Mouse (Mus musculus): Measurements from ENCODE around the gene Epn2. TPM values are rescaled to one million over a fixed set of nuclear protein-coding genes. Genes with fewer than 3 reads are reported as not detected.

Gene Epn2
- 107 and 108 TPM in 2 replicates for polyA plus RNA-seq (2012; rRNA removed)

DNA sequence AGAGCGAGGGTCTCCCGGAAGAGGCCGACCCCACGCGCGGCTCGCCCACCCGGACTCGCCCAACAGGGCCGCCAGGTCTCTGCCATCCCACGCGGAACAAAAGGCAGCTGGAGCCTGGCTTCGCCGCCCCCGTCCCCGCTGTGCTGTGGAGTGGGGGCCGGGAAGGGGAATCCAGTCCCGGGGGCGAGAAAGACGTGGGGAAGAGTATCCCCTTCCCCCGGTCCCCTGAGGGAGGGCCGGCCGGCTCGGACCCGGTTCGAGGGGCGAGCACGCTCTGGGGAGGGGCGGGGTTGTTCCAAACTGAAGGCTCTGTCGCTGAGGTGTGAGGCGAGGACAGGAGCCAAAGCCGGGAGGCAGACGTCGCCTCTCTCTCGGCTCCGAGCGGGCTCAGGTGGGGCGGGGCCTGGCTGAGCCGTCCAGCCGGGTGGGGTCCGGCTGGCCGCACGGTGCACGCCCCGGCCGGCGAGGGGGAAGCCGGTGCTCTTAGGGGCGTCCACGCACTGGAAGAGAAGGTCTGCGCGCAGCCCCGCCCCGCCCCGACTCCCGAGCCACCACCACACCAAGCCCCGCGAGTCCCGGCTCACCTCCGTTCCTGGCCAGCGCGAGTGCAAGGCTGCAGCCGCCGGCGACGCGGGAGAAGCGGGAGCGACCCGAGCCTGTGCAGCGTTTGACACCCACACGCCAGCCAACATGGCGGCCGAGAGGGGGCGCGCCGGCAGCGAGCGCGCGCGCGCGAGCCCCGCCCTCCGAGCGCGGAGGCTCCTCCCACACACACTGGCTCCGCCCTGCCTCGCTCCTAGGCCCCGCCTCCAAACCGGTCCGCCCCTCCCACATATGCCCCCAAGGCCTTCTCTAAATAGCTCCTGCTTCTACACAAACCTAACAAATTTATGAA is at the start of gene Epn2:
TSS of gene Epn2 (minus strand) at position 705 of the 895 bp plus-strand sequence.
- Histone ChIP-seq H3K4me1 (ENCODE audit: control insufficient read depth, insufficient read depth, low read length) (peaks cover 4% of the 10 kb centered on the region), H3K4me3 (ENCODE audit: insufficient read depth, low read length) (peak within 1 kb of the TSS; percentile 92), H3K27ac (ENCODE audit: insufficient read depth, low read length) (peak within 1 kb of the TSS; percentile 96)
- no peak for TF ChIP-seq CTCF (IDR thresholded peaks at IDR 0.05; ENCODE audit: extremely low read depth, insufficient read depth, low read length)
- peak; percentile 79 for TF ChIP-seq POLR2A (IDR thresholded peaks at IDR 0.05; ENCODE audit: extremely low read depth, insufficient read depth, low read length)

DNA sequence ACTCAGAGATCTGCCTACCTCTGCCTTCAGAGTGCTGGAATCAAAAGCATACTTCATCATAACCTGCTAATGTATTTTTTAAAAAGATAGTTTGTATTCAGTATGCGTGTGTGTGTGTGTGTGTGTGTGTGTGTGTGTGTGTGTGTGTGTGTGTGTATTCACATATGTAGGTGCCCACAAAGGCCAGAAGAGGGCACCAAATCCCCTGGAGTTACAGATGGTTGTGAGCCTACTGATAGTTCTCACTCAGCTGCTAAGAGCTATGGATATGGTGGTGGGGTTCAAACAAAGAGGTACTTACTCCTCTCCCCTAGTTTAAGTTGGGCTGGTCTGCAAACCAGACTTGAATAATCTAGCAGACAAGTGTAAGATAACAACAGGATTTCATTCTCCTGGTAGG is 47.0 kb upstream of the Epn2 start:
- no peak for TF ChIP-seq POLR2A (IDR thresholded peaks at IDR 0.05; ENCODE audit: extremely low read depth, insufficient read depth, low read length)
- TF ChIP-seq CTCF (IDR thresholded peaks at IDR 0.05; ENCODE audit: extremely low read depth, insufficient read depth, low read length) = no peak
- no peaks in the 10 kb centered on the region for H3K4me1 ChIP-seq (ENCODE audit: control insufficient read depth, insufficient read depth, low read length)
- no peak overlapping the region for H3K27ac ChIP-seq (ENCODE audit: insufficient read depth, low read length)
- no peak overlapping the region for H3K4me3 ChIP-seq (ENCODE audit: insufficient read depth, low read length)

DNA sequence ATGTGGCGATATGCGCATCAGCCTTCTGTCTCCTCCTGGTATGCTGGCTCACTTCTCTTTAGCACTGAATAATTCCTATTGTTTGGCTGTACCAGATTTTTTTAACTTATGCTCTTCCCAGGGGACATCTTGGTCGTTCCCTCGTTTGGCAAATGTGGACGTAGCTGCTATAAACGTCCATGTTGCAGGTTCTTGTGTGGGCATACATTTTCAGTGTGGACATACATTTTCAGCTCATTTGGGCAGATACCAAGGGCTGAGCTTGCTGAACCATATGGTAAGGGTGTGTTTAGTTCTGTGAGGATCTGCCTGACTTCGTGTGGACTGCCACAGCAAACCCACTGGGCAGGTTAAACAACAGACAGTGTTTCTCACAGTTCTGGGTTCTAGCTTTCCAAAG is 45.6 kb upstream of the Epn2 start:
- no peak overlapping the region for H3K4me3 ChIP-seq (ENCODE audit: insufficient read depth, low read length)
- H3K27ac ChIP-seq (ENCODE audit: insufficient read depth, low read length) = no peak overlapping the region
- TF ChIP-seq POLR2A (IDR thresholded peaks at IDR 0.05; ENCODE audit: extremely low read depth, insufficient read depth, low read length) = no peak
- TF ChIP-seq CTCF (IDR thresholded peaks at IDR 0.05; ENCODE audit: extremely low read depth, insufficient read depth, low read length) = no peak
- H3K4me1 ChIP-seq (ENCODE audit: control insufficient read depth, insufficient read depth, low read length) = no peaks in the 10 kb centered on the region

DNA sequence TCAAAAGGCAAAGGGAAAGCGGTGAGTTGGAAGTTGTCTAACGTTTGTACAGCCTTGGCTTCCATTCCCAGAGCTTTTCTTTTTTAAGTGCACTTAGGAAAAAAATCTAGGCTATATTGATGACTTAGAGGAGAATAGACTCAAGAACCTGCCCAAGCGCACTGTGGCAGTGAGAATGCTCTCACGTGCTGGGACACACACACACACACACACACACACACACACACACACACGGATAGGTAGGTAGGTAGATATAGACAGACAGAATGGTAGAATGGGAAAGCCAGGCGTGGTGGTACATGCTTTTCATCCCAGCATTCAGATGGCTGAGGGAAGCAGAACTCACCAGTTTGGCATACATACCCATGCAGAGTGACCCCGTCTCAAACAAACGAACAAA is 41.3 kb upstream of the Epn2 start:
- no peak for TF ChIP-seq POLR2A (IDR thresholded peaks at IDR 0.05; ENCODE audit: extremely low read depth, insufficient read depth, low read length)
- TF ChIP-seq CTCF (IDR thresholded peaks at IDR 0.05; ENCODE audit: extremely low read depth, insufficient read depth, low read length) = no peak
- Histone ChIP-seq H3K27ac (ENCODE audit: insufficient read depth, low read length) (no peak overlapping the region), H3K4me3 (ENCODE audit: insufficient read depth, low read length) (peak overlapping the region; percentile 25), H3K4me1 (ENCODE audit: control insufficient read depth, insufficient read depth, low read length) (peaks cover 5% of the 10 kb centered on the region)

DNA sequence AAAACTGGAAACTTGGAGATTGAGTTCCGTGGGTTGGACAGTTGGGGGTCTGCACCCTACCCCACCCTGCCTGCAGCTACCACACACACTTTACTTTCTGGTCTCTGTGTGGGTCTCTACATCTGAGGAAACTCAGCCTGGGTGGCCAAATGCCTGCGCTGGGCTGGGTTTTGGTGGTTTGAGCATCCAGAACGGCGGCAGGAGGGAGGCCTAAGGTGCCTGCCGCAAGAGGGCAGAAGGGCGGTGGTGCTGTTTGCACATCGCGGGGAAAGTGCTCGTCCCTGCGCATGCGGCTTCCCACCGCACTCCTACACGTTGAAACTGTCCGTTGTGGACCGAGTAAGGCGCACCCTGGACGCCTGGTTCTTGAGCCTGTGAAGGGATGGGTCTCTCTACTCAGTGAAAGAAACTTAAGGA is 40.8 kb upstream of the Epn2 start:
- peak overlapping the region; percentile 25 for H3K4me3 ChIP-seq (ENCODE audit: insufficient read depth, low read length)
- peak overlapping the region; percentile 85; the same call in 1 of the 2 replicates for H3K27ac ChIP-seq (ENCODE audit: insufficient read depth, low read length)
- H3K4me1 ChIP-seq (ENCODE audit: control insufficient read depth, insufficient read depth, low read length) = peaks cover 8% of the 10 kb centered on the region
- peak; percentile 76; the same call in 1 of the 2 replicates for TF ChIP-seq POLR2A (IDR thresholded peaks at IDR 0.05; ENCODE audit: extremely low read depth, insufficient read depth, low read length)
- TF ChIP-seq CTCF (IDR thresholded peaks at IDR 0.05; ENCODE audit: extremely low read depth, insufficient read depth, low read length) = peak; percentile 60

DNA sequence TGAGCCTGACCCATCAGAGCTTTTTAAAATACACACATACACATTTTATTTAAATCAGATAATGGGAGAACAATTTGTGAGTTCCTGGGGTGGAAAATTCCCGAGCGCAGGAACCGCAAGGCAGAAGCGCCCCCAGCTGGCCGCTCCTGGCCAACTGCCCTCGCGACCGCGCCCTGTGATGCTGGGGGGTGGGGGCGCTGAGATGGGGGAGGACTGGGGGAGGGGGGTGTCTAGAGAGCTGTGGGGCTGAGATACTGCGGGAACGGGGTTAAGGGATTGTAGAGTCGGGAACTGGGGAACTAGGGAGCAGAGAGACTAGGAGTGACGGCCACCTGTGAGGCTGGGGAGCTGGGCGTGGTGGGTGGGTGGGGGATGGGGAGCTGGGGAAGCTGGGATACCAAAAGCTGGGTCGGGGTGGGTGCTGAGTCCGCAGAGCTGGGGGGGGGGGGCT is 40.3 kb upstream of the Epn2 start:
- H3K27ac ChIP-seq (ENCODE audit: insufficient read depth, low read length) = 0 out of 2 replicates have a peak overlapping the region, but pooled peaks have one; percentile 14
- no peak for TF ChIP-seq POLR2A (IDR thresholded peaks at IDR 0.05; ENCODE audit: extremely low read depth, insufficient read depth, low read length)
- TF ChIP-seq CTCF (IDR thresholded peaks at IDR 0.05; ENCODE audit: extremely low read depth, insufficient read depth, low read length) = peak; percentile 35; the same call in 1 of the 2 replicates
- peaks cover 8% of the 10 kb centered on the region for H3K4me1 ChIP-seq (ENCODE audit: control insufficient read depth, insufficient read depth, low read length)
- peak overlapping the region; percentile 25 for H3K4me3 ChIP-seq (ENCODE audit: insufficient read depth, low read length)

DNA sequence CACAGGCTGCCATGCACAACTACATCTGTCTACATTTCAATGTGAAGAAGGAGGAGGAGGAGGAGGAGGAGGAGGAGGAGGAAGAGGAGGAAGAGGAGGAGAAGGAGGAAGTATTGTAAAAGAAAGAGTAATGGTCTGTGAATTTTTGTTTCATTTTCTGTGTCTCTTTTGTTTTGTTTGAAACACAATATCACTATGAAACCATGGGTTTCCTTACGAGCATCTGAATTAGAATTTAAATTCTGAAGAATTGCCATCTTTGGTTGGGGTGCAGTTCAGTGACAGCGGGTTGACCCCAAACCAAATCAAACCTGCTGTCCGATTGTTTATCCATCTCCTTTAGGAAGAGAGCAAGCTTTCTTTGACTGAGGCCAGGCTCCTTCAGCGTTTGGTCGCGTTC is 39.9 kb upstream of the Epn2 start:
- H3K27ac ChIP-seq (ENCODE audit: insufficient read depth, low read length) = 0 out of 2 replicates have a peak overlapping the region, but pooled peaks have one; percentile 14
- H3K4me3 ChIP-seq (ENCODE audit: insufficient read depth, low read length) = peak overlapping the region; percentile 25; the same call in 1 of the 2 replicates

DNA sequence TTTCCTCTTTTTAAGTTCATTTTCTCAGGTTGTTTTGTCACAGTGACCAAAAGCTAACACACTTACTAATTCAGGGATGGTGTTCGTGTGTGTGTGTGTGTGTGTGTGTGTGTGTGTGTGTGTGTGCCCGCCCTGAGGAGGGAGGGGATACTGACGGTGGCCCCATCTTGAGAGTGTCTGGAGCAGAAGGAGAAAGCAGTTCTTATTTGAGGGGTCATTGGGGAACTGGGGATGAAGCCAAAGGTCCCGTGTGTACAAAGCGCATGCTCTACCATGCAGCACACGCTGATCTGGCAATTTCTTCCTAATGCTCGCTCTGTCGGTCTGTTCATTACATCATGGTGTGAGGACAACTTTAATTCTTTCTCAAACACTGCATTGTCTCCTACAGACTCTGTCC is 39.1 kb upstream of the Epn2 start:
- Histone ChIP-seq H3K4me3 (ENCODE audit: insufficient read depth, low read length) (no peak overlapping the region), H3K27ac (ENCODE audit: insufficient read depth, low read length) (0 out of 2 replicates have a peak overlapping the region, but pooled peaks have one; percentile 43), H3K4me1 (ENCODE audit: control insufficient read depth, insufficient read depth, low read length) (peaks cover 10% of the 10 kb centered on the region)
- TF ChIP-seq CTCF (IDR thresholded peaks at IDR 0.05; ENCODE audit: extremely low read depth, insufficient read depth, low read length) (no peak), POLR2A (IDR thresholded peaks at IDR 0.05; ENCODE audit: extremely low read depth, insufficient read depth, low read length) (no peak)

More for the DNA sequence above, 39.9 kb upstream of the Epn2 start:
- peaks cover 9% of the 10 kb centered on the region for H3K4me1 ChIP-seq (ENCODE audit: control insufficient read depth, insufficient read depth, low read length)
- TF ChIP-seq POLR2A (IDR thresholded peaks at IDR 0.05; ENCODE audit: extremely low read depth, insufficient read depth, low read length) (no peak), CTCF (IDR thresholded peaks at IDR 0.05; ENCODE audit: extremely low read depth, insufficient read depth, low read length) (no peak)

DNA sequence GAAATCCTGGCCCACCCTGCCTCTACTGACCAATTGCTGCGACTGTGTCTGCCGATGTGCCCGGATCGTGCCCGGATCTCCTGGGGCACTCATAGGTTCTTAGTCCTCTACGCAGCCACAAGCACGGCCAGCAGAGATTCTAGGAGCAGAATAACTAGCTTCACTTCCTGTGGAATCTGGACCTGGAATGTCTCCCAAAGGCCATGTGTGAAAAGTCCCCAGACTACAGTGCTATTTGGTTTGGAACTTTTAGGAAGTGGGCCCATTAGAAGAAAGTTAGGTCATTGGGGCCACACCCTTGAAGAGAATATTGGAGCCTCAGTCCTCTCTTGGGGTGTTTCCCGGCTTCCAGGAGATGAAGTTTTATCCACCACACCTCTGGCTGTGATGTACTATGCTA is 38.6 kb upstream of the Epn2 start:
- TF ChIP-seq CTCF (IDR thresholded peaks at IDR 0.05; ENCODE audit: extremely low read depth, insufficient read depth, low read length) (no peak), POLR2A (IDR thresholded peaks at IDR 0.05; ENCODE audit: extremely low read depth, insufficient read depth, low read length) (no peak)
- no peak overlapping the region for H3K27ac ChIP-seq (ENCODE audit: insufficient read depth, low read length)
- H3K4me3 ChIP-seq (ENCODE audit: insufficient read depth, low read length) = no peak overlapping the region
- H3K4me1 ChIP-seq (ENCODE audit: control insufficient read depth, insufficient read depth, low read length) = peaks cover 10% of the 10 kb centered on the region
